Mouse (Mus musculus) v-Abl transformed pro-B cells (cell line): ENCODE data around the gene Slc47a1.

Experiments used
- in situ Hi-C, 2 experiments: fragments of 400-800 bp; cut with MboI; formaldehyde crosslinking; loops; one replicate each; pipeline ENCODE4 v1.15.1; 2025; ENCODE audit not compliant: unreplicated experiment in 2 of 2

Slc47a1 gene

GRCm38 (mm10) chr11:61377881-61378613 is at the start of gene Slc47a1:
Gene Slc47a1 (minus strand): TSS chr11:61378345.
- in situ Hi-C loops, result no loop called here

GRCm38 (mm10) chr11:61419253-61419652 is 41.1 kb upstream of the Slc47a1 start:
- in situ Hi-C loops, result loop anchor here (5.0 to 10.0 kb wide), 5 partner anchors 33 to 298 kb away; partner anchors contain the start of genes B9d1 (in 1 of the 2) and Rnf112 (in 1 of the 2)

GRCm38 (mm10) chr11:61417945-61418551 is 39.9 kb upstream of the Slc47a1 start:
- in situ Hi-C loops, result loop anchor here (5.0 to 10.0 kb wide), 5 partner anchors 34 to 299 kb away; partner anchors contain the start of genes B9d1 (in 1 of the 2) and Rnf112 (in 1 of the 2)

- in situ Hi-C loops, result loop anchor here (5.0 to 10.0 kb wide), 5 partner anchors 36 to 301 kb away; partner anchors contain the start of genes B9d1 (in 1 of the 2) and Rnf112 (in 1 of the 2)
Observed at GRCm38 (mm10) chr11:61416540-61416939, 38.4 kb upstream of the Slc47a1 start.

GRCm38 (mm10) chr11:61415444-61415843 is 37.3 kb upstream of the Slc47a1 start:
- in situ Hi-C loops, result loop anchor here (5.0 to 10.0 kb wide), 5 partner anchors 37 to 302 kb away; partner anchors contain the start of genes B9d1 (in 1 of the 2) and Rnf112 (in 1 of the 2)

GRCm38 (mm10) chr11:61414560-61414959 is 36.4 kb upstream of the Slc47a1 start:
- in situ Hi-C loops, result loop anchor here (5.0 to 10.0 kb wide), 6 partner anchors 93 to 303 kb away; partner anchors contain the start of gene B9d1 (in 1 of the 2)

- in situ Hi-C loops, result loop anchor here (5.0 to 10.0 kb wide), 6 partner anchors 94 to 304 kb away; partner anchors contain the start of gene B9d1 (in 1 of the 2)
Observed at GRCm38 (mm10) chr11:61413411-61413810, 35.3 kb upstream of the Slc47a1 start.

GRCm38 (mm10) chr11:61411809-61412208 is 33.7 kb upstream of the Slc47a1 start:
- in situ Hi-C loops, result loop anchor here (5.0 to 10.0 kb wide), 6 partner anchors 95 to 305 kb away; partner anchors contain the start of gene B9d1 (in 1 of the 2)

- in situ Hi-C loops, result loop anchor here (5.0 to 10.0 kb wide), 6 partner anchors 96 to 306 kb away; partner anchors contain the start of gene B9d1 (in 1 of the 2)
Observed at GRCm38 (mm10) chr11:61411221-61411620, 33.1 kb upstream of the Slc47a1 start.

- in situ Hi-C loops, result loop anchor here (5.0 to 10.0 kb wide), 6 partner anchors 97 to 307 kb away; partner anchors contain the start of gene B9d1 (in 1 of the 2)
Observed at GRCm38 (mm10) chr11:61410129-61410528, 32.0 kb upstream of the Slc47a1 start.

GRCm38 (mm10) chr11:61409051-61409450 is 30.9 kb upstream of the Slc47a1 start:
- in situ Hi-C loops, result loop anchor here (5.0 to 10.0 kb wide), 2 partner anchors 217 to 304 kb away; no protein-coding TSS in a partner anchor

GRCm38 (mm10) chr11:61408184-61409027 is 30.3 kb upstream of the Slc47a1 start:
- in situ Hi-C loops, result loop anchor here (5.0 to 10.0 kb wide), 2 partner anchors 216 to 304 kb away; no protein-coding TSS in a partner anchor

GRCm38 (mm10) chr11:61407638-61408183 is 29.6 kb upstream of the Slc47a1 start:
- in situ Hi-C loops, result loop anchor here (5.0 to 10.0 kb wide), 2 partner anchors 215 to 303 kb away; no protein-coding TSS in a partner anchor

- in situ Hi-C loops, result loop anchor here in 1 of 2 experiments (10.0 kb wide), 1 partner anchor 297 kb away; no protein-coding TSS in a partner anchor
Observed at GRCm38 (mm10) chr11:61401794-61402193, 23.6 kb upstream of the Slc47a1 start.

GRCm38 (mm10) chr11:61400681-61401346 is 22.7 kb upstream of the Slc47a1 start:
- in situ Hi-C loops, result loop anchor here in 1 of 2 experiments (10.0 kb wide), 1 partner anchor 296 kb away; no protein-coding TSS in a partner anchor

- in situ Hi-C loops, result loop anchor here in 1 of 2 experiments (10.0 kb wide), 1 partner anchor 293 kb away; no protein-coding TSS in a partner anchor
Observed at GRCm38 (mm10) chr11:61397423-61398043, 19.4 kb upstream of the Slc47a1 start.

GRCm38 (mm10) chr11:61388936-61389335 is 10.8 kb upstream of the Slc47a1 start:
- in situ Hi-C loops, result loop anchor here in 1 of 2 experiments (5.0 kb wide), 2 partner anchors 92 to 157 kb away; no protein-coding TSS in a partner anchor

GRCm38 (mm10) chr11:61388012-61388411 is 9.9 kb upstream of the Slc47a1 start:
- in situ Hi-C loops, result loop anchor here in 1 of 2 experiments (5.0 kb wide), 2 partner anchors 91 to 156 kb away; no protein-coding TSS in a partner anchor
